Mouse (Mus musculus) myocyte (in vitro differentiated cells): ENCODE measurements around the gene Tenm4.

Experiments used
- CEBPB ChIP-seq: IDR thresholded peaks from 2 replicates; pipeline ENCODE4 v1.6.1; 2011; ENCODE audit warnings: mild to moderate bottlenecking, moderate library complexity; ENCODE audit not compliant: poor library complexity, insufficient read depth, severe bottlenecking
- E2F4 ChIP-seq: IDR thresholded peaks from one replicate; pipeline ENCODE4 v1.6.1; 2011; ENCODE audit warnings: mild to moderate bottlenecking, control low read depth, moderate library complexity; ENCODE audit not compliant: insufficient read depth
- MAX ChIP-seq: IDR thresholded peaks from one replicate; pipeline ENCODE4 v1.6.1; 2011; ENCODE audit warnings: low read depth, mild to moderate bottlenecking, control low read depth
- MYOD1 ChIP-seq, 3 experiments: IDR thresholded peaks; one replicate each; pipeline ENCODE4 v1.6.1; 2011; ENCODE audit warnings: control low read depth in 2 of 3, low read depth in 2 of 3, mild to moderate bottlenecking in 2 of 3, moderate library complexity in 1 of 3; ENCODE audit not compliant: insufficient read length in 2 of 3, control insufficient read depth in 1 of 3
- POLR2A ChIP-seq: IDR thresholded peaks from one replicate; pipeline ENCODE4 v1.6.1; 2011; ENCODE audit warnings: low read depth, mild to moderate bottlenecking, control low read depth, moderate library complexity; ENCODE audit not compliant: insufficient read length
- REST ChIP-seq: IDR thresholded peaks from one replicate; pipeline ENCODE4 v1.6.1; 2011; ENCODE audit warnings: mild to moderate bottlenecking, control low read depth, moderate library complexity; ENCODE audit not compliant: insufficient read depth, insufficient read length
- USF1 ChIP-seq: IDR thresholded peaks from one replicate; pipeline ENCODE4 v1.6.1; 2011; ENCODE audit warnings: low read depth, mild to moderate bottlenecking, control low read depth, moderate library complexity

DNA sequence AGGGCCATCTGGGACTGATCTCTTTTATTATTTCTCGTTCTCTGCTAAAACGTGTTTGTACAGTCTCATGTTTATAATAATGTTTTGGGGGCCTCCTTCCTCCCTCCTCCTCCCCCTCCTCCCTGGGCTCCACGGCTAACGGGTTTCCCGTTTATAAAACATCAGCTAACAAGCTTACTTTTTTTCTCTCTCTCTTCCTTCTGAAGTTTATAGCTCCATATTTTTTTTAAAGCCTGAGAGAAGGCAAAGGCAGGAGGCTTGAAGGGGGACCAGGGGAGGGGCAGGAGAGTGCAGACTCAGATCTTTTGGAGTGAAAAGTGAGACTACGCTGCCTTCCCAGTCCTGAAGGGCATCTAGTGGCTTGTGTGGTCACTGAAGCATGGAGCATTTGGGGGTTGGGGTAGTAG is 604.0 kb downstream of the Tenm4 start:
- TF ChIP-seq USF1 (no peak), POLR2A (no peak), E2F4 (no peak), MYOD1 (IDR thresholded peaks at IDR 0.05; ENCODE audit: control insufficient read depth in 1 of 3, insufficient read length in 2 of 3, low read depth in 2 of 3) (no peak), REST (no peak), CEBPB (no peak), MAX (no peak)
